Mouse (Mus musculus) layer of hippocampus, postnatal 36 days (tissue): ENCODE measurements at regions not wholly inside any gene's neighbourhood (a gene's known extent, or its start where the extent isn't known, plus 50 kb on each side); places are given as distances from the start of the nearest gene placed in this dataset.

Source experiments
- DNase-seq, 2 experiments: peaks; one replicate each; pipeline ENCODE4 v3.0.0; 2022

DNA sequence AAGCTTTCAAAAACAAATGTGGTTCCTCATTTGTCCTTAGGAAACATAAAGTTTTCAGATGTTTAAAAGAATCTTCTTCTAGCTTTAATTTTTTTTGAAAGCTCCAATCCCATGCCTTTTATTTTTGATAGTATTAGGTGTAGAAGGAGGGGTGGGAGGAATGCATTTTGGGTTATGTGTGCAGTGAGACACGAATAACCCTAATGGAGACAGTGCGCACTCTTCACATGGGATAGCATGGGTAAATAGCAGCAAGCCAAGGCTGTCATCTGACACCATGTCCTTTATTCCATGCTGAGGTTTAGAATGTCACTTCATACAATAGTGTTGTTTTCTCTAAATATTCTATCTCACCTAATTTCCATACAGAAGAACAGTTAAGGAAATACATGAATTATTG is 60.7 kb upstream of the Ifne start:
- DNase-seq: no peak

DNA sequence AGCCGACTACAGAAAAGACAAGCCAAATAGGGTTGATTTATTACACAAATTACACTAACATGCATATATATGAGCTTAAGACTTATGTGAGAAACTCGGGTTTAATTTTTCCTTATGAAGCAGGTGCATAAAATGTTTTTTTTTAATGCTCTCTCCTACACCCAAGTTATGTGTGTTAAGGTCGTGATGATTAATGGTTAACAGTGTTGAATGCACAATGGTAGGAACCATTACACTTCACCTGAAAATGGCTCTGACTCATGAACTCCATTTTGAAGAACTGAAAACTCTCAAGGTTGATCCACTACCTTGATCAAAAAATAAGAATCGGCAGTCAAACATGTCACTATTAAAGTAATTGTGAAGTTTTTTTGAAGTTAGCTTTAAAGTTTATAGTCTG is 59.4 kb upstream of the Ifne start:
- DNase-seq: no peak

DNA sequence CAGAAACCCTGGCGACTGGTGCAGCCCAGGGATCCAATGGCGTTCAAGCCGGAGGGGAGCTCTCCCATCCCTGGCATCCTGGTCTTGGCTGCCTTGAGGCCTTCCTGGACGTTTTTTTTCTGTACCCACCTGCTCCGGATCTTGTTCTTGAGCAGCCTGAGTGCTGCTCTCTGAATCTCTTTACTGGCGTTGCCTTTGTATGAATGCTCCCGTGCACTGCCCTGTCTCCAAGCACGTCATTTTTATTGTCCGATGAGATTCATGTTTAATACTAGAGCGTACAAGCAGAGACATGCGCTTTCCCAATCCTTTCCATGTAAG is 58.7 kb upstream of the Ifne start:
- DNase-seq: no peak

DNA sequence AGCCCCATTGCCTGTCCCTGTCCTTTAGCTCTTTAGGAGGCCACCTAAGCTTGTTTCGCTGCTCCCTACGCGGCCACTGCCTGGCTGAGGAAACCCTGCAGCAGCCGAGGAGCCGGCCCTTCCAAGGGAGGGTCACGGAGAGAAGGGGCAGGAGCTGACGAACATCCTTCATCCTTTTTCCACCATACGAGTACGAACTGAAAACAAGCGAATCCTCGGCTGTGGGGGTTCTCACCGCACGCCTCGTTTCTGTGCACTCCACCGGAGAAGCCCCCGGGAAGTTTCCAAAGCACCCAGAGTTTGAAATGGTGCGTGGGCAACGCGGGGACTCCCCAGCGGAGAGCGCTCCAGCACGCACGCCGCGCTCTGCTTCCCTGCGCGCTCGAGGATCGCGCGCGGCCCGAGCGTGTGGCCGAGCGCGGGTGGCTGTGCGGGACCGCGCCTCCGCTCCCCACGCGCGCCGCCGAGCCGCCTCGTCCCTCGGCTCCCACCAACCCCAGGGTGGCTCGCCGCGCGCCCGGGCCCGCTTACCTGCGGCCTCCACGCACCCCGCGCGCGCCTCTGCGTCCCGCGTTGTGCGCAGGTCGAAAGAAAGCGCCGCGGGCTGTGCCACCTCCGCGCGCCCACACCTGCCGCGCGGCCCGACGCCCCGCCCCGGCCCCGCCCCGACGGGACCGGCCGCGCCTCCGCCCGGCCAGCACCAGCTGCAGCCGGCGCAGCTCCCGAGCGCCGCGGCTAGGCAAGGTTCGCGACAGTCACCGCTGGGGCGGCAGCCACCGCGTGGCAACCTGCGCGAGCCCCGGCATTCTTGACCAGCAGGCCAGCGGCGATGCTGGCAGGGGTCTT is 58.1 kb upstream of the Ifne start:
- DNase-seq: peak; percentile 50 to 53

DNA sequence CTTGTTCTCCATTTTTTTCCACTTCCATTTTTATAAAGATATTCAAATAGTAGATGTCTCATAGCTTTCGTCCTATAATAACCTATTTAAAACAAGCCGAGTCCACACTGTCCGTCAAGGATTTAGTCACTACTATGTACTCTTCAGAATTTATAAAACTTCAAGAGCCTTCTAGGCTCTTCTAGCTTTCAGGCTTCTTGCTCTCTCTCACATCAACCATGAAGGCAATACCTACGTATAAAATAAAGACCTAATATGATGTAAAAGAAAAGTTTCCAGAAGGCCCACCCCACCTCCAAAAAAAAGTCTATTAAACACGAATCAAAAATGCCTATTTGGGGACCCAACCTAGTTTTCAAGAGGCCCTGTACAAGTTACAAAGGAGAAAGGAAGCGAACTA is 57.0 kb upstream of the Ifne start:
- no peak for DNase-seq

DNA sequence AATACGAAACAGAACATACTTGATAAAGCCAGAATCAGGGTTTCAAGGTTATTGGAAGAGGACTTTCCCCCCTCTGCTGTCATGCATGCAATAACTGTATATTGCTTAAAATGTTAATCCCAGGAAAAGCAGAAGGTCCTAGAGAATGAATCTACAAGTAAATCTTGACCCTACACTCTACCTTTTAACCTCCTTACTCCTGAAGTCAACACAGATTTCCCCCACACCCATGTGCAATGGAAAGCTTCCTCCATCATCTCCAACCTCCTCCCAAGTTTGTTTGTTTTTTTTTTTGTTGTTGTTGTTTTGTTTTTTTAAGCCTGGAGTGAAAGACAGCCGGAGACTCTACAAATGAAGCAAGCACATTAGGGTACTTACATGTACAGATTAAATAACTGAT is 55.9 kb upstream of the Ifne start:
- DNase-seq: no peak

DNA sequence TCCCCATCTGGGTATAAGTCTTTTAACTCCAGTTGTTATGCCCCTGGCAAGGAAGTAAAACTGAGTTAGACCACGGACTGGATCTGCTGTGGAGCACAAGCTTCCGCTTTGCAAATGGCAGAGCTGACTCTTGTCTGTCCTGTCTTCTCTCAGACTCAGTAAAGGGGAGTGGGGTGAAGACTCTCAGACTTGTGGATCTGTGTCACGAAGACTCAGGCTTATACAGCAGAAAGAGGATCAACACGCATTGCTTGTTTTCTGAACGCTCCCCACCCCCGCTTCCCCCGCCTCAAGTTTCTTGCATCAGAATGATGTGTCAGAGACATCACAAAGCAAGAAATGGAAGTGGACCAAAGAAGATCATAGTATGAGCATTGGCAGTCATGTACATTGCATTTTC is 55.3 kb upstream of the Ifne start:
- DNase-seq: no peak

DNA sequence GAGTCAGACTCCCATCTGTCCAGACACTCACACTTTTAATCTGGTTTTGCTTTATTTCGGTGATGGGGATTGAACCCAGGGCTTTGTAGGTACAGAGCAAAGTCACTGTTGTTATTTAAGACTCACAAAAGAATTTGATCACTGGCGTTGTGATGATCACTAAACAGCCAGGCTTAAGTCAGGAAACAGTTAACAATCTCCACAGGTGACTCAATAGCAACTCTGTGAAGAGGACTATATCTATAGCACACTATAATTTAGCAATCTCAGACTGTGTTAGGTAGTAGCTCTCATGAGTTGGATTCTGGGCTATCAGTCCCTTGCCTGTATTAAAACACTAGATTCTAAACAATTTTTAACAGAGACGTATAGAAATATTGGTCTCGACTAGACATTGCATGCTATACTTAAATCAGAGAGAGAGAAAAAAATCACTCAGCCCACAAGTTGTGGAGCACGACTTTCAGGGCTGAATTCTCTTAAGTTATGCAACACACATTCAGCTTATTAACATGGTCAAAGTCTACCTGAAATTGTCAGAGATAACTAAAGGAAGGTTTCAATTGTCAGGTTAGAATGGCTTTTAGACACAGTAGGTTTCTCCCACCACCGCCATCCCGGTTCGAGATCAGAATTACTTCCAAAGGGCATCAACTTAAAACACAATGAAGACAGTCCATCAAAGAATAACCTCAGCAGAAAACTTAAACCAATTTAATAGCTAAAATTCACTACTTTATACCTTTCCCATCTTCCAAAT is 54.4 kb upstream of the Ifne start:
- no peak for DNase-seq

DNA sequence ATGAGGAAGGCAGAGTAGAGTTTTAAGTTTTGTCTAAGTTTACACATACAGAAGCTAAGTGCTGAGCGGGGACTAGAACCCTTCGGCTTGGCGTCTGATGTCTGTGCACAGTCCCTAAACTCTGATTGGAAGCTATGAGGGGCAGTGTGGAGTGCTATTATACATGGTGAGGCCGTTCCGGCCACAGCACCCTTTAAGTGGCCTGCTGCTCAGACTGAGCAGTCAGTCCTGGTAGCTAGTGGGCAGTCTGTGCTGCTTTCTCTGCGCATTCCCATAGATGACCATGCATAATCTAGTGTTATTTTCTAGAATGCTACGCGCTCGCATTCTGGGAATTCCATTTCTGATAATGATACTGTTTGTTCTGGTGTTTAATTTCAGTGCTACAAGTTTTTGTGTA is 51.2 kb upstream of the Ifne start:
- DNase-seq: no peak
